Mouse (Mus musculus): ENCODE results near the gene Ripor2.

GRCm38 (mm10) chr13:24578317-24578716 lies 3.7 kb upstream of the Ripor2 start:
- TF ChIP-seq EP300 (IDR thresholded peaks at IDR 0.05; ENCODE audit: low read depth): no peak
- no peak for TF ChIP-seq CTCF (IDR thresholded peaks at IDR 0.05; ENCODE audit: low read depth)
